Mouse (Mus musculus) 3134 (cell line): Measurements from ENCODE around the gene 4933400A11Rik.

Experiments used
- DNase-seq: peaks from one replicate; pipeline ENCODE4 v3.0.0-alpha.2; 2011; ENCODE audit warnings: low spot score; ENCODE audit not compliant: insufficient read length; ENCODE audit errors: extremely low read depth

Gene 4933400A11Rik

DNA sequence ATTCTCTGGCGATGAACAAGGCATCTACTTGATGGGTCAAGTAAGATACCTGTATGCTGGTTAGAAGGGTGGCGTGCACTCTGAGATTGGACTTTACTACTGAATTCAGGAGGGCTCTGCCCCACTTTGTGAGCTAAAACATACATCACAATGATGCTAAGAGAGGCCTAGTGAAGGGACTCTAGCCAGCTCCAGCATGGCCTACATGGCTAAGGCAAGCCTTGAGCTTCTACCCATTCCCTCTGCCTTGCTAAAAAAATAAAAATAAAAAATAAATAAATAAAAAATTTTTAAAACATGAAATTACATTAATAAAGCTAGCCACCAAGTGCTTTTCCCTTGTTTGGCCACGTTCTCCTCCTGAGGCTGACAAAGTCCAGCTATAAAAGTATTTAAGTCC is at the start of gene 4933400A11Rik:
Gene 4933400A11Rik (minus strand): TSS at position 101 of the 400 bp plus-strand sequence.
- no peak for DNase-seq

DNA sequence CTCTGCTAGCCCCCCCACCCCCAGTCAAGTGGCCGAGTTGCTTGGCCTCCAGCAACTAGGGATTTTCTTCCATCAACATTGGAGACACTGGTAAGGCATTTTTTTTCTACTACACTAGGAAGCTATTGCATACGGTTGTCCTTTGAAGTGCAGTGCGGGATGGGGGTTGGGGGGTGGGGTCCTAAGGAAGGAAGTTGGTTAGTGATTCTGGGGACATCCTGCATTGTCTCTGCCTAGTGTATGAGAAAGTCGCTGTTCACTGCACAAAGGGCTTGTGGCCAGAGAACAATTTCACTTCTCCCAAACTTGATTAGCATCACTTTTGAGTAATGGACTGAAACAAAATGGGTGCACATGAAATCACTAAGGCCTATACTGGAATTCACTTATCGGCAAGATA is 48.7 kb upstream of the 4933400A11Rik start:
- DNase-seq: no peak

DNA sequence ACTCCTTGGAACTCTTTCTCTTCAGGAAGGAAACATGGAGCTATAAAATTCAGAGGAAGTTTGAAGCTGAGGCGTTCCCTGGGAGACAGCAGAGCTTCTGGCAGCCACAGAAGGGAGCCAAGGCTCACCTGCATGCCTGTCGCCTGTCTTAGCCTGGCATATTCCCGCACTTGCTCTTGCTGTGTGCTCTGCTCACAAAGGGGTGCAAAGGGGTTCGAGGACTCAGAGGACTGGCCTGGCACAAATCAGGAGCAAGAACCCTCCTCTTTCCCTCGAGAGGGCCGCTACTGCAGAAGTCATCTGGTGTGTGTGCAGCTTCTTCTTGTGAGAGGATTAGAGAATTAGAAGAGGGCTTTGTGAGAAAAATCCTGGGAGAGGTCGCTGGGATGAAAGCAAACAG is 48.3 kb upstream of the 4933400A11Rik start:
- DNase-seq: no peak

DNA sequence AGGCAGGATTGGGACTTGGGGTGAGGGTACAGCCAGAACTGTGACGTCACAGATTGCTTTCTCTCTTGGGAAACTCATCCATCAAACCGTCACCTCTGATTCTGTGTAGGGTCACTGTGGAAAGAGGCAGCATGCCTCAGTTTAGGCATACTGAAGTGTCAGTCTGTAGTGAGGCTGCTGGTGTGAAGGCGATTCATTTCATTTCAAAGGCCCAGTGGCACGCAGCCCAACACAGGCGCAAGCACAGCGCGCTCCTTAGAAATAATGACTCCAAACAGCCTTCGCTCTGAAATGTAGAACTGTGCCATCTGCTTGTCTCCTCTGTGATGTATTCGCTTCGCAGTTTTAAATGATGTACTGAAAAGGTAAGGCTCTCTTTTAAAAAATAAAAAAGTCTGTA is 47.5 kb upstream of the 4933400A11Rik start:
- no peak for DNase-seq

DNA sequence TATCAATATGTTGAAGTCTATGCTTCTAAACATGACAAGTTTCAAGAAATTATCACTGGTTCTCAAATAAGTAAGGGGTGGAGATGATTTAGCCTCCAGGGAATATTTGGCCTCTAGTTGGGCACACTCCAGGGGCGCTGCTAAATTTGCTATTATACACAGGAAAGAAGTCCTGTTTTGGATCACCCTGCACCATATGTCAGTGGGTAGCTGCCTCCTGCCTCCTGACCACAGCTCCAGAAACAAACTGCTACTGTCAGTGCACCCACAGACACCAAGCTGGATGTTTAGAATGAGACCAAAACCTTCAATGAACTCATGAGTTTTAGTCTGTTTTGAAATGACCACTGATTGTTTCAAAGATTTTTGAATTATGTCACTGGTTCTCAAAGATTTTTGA is 34.2 kb upstream of the 4933400A11Rik start:
- DNase-seq: no peak

DNA sequence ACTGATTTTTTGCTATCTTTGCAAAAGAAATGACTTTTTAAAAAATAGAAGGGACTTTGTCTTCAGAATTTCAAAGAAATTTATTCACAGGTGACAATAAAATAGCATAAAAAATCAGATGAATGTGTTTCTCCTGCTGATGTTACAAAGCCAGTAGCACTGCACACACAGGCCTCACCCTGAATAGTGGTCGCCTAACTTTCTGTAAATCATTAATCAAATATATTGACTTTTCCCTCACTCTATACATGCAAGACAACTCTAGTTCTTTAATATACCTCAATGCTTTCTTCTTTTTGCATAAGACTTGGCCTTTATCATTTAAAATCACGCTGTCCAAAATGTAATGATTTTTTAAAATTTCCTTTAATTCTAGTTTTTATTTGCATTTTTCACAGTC is 32.3 kb upstream of the 4933400A11Rik start:
- DNase-seq: no peak

DNA sequence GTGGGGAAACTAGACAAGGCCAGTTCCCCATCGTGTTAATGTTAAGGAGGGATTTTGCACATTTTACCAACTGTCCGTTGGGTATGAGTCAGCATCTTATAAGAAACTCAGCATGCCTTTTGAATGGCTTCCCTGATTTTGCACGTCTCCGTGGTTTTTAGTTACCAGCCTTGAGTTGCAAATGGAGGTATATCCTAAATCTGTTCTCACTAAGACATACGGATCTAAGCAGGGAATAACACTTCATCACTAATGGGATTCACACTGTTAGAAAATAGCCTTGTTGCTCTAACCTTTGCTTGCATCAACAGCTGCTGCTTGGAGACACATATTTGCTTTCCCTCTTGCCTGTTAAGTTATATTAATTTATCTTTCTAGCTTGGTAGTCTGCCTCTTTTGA is 31.9 kb upstream of the 4933400A11Rik start:
- DNase-seq: no peak

DNA sequence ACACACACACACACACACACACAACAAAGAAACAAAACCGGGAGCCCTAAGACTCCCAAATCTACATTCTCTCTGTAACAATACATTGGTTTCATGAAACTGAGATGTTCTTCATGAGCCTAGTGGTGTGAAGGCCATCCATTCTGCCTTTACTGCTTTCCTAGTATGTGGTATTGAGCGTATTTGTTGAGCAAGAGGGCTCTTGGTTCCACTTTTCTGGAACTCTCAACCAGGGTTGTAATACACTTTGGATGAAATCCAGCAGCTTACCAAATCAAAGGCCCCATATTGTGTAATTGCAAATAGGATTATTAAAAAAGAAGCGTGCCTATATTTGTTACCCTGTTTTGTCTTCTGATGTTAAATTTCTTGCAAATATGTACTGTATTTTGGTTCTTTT is 28.3 kb upstream of the 4933400A11Rik start:
- no peak for DNase-seq

DNA sequence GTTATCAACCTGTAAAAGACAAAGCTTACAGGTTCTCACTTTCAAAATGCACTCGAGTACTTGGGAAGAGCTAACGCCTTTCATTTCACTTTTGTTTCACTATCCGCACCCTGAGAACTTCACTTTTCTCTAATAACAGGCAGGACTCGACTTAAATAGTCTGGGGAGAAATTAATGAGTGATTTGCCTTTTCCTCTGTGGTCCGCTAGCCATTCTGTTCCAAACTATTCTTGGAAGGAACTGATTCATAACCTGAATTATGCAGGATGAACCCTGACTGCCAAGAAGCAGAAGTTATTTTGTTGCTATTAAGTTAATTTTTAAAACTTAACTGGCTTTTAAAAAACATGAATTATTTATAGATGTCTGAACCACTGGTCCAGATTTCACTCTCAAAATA is 26.4 kb upstream of the 4933400A11Rik start:
- no peak for DNase-seq

DNA sequence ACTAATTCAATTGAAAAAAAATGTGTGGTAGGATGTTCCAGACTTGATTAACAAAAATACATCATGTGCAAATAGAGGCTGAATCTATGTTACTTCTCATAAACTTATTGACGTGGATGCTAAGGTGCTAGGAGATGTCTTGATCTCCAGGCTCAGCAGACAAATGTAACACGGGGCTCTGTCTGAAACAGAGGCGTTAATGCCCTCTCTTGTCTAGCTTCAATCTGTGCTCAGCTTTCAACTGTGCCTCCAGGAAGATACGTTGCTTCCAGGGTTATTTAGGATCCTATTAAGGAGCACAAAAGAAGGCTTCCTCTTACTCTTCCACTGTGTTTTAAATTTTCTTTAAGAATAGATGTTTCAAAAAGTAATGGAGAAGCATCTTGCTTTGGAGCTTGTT is 20.8 kb upstream of the 4933400A11Rik start:
- DNase-seq: no peak

DNA sequence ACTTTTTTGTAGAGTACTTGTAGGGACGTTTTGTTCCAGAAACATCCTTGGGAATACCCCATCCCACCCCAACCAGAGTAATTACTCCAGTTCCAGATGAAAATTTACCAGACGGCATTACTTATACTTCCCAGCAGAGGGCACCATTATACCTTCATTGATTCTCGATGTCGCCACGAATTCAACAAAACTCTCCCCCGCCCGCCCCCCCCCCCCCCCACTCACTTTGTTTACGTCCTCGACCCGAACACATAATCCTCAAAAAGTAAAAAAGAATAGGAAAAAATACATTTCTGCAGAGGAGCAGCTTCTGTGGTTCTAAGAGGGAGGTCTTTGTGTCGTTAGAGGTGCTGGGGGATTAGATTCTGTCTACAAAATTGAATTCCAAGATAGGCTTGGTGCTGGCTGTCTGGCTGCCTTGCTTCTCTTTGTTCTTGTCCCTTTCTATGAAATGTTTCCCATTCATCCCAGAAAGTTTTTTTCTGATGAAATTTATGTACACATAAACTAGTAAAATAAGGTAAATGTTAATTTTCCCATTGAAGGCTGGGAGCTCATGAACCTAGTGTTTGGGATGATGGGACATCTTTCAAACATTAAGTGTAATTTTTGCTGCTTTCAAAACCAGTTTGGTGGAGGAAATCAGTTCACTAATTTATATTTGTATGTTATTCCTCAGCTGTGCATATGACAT is 19.7 kb upstream of the 4933400A11Rik start:
- DNase-seq: no peak

DNA sequence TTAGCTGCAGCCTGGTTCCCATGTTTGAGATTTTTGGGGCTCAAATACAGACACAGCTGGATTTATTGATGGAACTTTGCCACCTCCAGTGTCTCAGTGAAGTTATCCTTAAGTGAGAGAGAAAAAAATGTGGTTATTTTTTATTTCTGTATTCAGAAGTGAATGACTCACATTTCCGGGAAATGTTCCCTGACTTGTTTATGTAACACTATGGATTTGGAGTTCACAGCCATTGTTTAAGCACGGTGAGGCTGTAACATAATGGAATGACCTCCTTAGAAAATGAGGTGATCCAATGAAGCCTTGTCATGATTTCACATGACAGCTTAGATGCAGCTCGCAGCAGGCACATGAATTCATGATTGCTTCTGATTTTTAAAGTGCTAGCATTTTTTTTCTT is 17.7 kb upstream of the 4933400A11Rik start:
- DNase-seq: no peak

DNA sequence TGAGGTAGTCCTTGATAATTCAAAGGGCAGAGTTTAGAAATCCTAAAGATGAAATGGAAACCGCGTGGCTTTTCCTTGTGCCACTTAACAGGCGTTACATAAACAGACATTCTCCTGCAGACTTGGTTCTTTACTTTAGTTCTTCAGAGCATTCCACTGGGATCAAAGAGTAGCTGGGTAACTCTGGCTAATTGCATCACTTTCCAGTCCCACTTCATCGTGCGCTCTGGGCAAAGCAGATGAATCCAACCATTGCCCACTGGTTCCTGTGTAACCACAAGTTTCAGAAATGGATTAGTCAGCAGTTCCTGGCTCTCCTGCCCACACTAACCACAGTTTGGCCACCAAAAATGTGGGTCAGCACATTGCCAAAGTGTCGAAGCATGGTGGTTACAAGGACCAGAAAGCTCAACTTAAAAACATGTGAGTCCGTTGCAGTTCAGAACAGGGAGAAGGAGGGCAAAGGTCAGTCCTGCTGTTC is 15.4 kb upstream of the 4933400A11Rik start:
- DNase-seq: peak; percentile 75

DNA sequence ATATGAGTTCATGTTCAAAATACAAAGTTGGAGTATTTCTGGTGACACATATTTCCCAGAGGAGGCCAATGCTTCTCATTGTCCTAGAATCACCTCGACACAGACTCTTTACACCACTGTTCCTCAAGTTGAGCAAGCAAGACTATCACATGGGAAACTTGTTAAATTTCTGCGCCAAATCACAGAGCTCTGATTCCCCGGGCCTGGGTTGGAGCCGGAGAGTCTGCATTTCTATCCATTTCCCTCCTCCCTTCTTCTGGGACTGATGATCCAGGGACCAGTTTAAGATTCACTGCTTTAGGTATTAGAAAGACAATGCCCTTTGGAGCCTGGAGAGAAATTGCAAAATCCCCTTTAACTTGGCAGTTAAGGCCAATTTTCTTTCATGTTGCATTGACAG is 15.0 kb upstream of the 4933400A11Rik start:
- DNase-seq: no peak

DNA sequence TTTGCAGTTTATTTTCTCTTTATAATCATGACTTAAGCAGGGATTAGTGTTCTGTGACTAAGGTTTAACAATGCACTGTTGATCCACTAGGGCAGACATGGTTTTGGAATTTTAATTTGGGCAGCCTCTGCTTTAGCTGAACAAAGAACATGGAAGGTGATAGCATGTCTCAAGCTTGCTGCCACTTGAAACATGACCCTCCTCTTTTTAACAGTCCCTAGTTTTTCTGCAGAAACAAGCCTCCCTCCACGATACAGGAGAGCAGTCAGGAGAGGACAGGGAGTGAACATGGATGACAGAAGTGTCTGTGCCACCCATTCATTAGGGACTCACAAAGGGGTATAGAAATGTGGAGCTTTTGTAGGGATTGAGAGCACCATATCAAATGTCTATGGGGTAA is 13.4 kb upstream of the 4933400A11Rik start:
- no peak for DNase-seq

DNA sequence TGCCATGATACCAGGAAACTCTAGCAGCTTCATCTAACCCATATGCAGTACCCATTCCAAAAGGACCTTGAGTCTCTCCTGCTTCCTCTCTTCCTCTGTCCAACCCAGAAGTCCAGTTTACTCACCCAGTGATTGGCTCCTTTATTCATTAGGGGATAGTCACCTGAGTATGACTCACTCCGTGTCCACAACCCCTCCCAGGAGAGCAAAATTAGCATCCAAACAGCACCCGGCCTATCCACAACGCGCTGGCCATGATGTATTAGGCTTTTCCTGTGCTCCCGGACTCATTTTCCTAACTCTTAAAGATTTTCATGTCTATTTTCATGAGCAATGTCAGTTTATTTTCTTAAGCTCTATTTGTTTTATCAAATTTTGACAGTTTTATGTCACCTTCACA is 10.3 kb upstream of the 4933400A11Rik start:
- DNase-seq: no peak

DNA sequence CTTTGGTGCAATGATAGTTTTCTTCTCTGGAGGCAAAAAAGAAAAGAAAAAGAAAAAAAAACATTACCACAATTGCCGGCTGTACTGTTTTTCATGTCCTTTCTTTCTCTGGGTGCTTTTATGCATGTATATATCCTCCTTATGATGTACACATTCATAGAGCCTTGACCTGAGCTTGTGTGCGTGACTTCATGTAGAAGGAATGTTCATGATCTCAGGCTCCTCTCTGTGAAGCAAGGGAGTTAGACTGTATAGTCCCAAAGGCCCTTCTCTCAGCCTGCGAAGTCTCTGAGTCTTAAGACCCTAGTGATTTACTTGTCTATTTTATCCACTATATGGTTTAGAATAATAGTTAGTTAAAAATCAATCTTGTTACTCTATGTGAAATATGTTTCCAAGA is 21.4 kb downstream of the 4933400A11Rik start:
- no peak for DNase-seq

DNA sequence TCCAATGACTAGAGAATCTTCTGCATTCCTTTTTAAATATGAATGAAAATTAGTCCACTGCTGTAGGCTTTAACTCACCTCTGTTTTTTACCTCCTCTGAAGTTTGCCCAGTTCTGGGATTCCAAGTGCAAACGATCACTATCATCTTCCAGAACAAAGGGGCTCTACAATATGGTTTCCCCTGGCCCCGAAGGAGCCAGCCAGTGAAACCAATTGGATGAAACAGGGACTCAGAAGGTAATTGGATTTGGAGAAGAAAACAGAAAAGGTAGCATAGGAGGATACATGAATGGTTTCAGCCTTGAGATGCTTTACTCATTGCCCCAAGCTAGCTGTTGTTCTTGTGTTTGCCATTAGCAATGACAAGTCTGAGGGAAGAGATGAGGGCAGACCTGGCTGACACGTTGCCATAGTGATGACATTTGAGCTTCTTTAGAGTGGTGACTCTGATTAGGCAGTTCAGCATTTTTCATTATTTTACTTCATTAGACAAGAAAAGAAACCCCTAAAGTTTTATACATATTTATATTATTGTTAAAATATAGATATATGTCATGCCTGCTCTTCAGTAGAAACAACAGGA is 44.0 kb downstream of the 4933400A11Rik start:
- no peak for DNase-seq
